In genomic region chr5:124187508-124188311, GRCm38 (mm10) we compare ENCODE assay signal across 8 mouse cellular contexts.
DNase-seq lines count a peak whose midpoint lies in the region; ATAC-seq and TF ChIP-seq lines count a peak whose summit lies in the region.

No protein-coding gene starts in this region.

- peak overlapping the region; percentile 80 for H3K4me3 ChIP-seq in layer of hippocampus, adult 2 months
- no peak overlapping the region for H3K4me3 ChIP-seq in embryonic facial prominence, embryonic 12.5 days
- no peak overlapping the region for H3K4me3 ChIP-seq in liver, embryonic 13.5 days (replicated peaks)
- no peak overlapping the region for H3K4me3 ChIP-seq in stomach, postnatal 0 days (ENCODE audit: low read depth, low read length)

- no peaks in the 10 kb centered on the region for H3K9me3 ChIP-seq in embryonic facial prominence, embryonic 12.5 days
- H3K9me3 ChIP-seq in liver, embryonic 13.5 days (replicated peaks): no peaks in the 10 kb centered on the region
- H3K9me3 ChIP-seq in stomach, postnatal 0 days (ENCODE audit: control insufficient read depth, low read length): no peaks in the 10 kb centered on the region

- no peak for TF ChIP-seq EP300 in stomach, postnatal 0 days (optimal IDR thresholded peaks at IDR 0.05)

- H3K4me1 ChIP-seq in embryonic facial prominence, embryonic 12.5 days: peaks cover 37% of the 10 kb centered on the region
- peaks cover 64% of the 10 kb centered on the region for H3K4me1 ChIP-seq in liver, embryonic 13.5 days (replicated peaks)
- H3K4me1 ChIP-seq in stomach, postnatal 0 days (replicated peaks; ENCODE audit: control insufficient read depth, insufficient read depth): peaks cover 3% of the 10 kb centered on the region

- DNase-seq in layer of hippocampus, adult 2 months (ENCODE audit: low spot score in 2 of 2): peak; percentile 45 to 59
- DNase-seq in layer of hippocampus, postnatal 25 days (ENCODE audit: extremely low spot score in 1 of 2, low spot score in 1 of 2): no peak
- DNase-seq in induced T-regulatory cell, adult 2 months (ENCODE audit: low read depth): peak; percentile 77
- no peak for DNase-seq in liver, embryonic 13.5 days
- DNase-seq in stomach, postnatal 0 days (ENCODE audit: low spot score): no peak
- DNase-seq in gastrocnemius, postnatal 10 days: no peak
- DNase-seq in spleen, postnatal 4 days (ENCODE audit: low spot score in 2 of 2): no peak

- ATAC-seq in embryonic facial prominence, embryonic 12.5 days (ENCODE audit: insufficient number of reproducible peaks, insufficient read depth, low FRiP score, low TSS enrichment): no peak
- no peak for ATAC-seq in liver, embryonic 13.5 days (ENCODE audit: low read depth)
- ATAC-seq in stomach, postnatal 0 days (ENCODE audit: low FRiP score, low TSS enrichment): no peak

- no peak for TF ChIP-seq CTCF in layer of hippocampus, adult 2 months (conservative IDR thresholded peaks at IDR 0.05)
- TF ChIP-seq CTCF in stomach, postnatal 0 days (IDR thresholded peaks at IDR 0.05; ENCODE audit: low read depth): no peak

- no peaks in the 10 kb centered on the region for H3K36me3 ChIP-seq in embryonic facial prominence, embryonic 12.5 days
- H3K36me3 ChIP-seq in liver, embryonic 13.5 days: no peaks in the 10 kb centered on the region
- H3K36me3 ChIP-seq in stomach, postnatal 0 days (ENCODE audit: control insufficient read depth, insufficient read depth, low read length): no peaks in the 10 kb centered on the region

- H3K4me2 ChIP-seq in embryonic facial prominence, embryonic 12.5 days (replicated peaks): peak overlapping the region; percentile 45
- peak overlapping the region; percentile 38 for H3K4me2 ChIP-seq in liver, embryonic 13.5 days
- H3K4me2 ChIP-seq in stomach, postnatal 0 days (replicated peaks; ENCODE audit: low read depth): peak overlapping the region; percentile 25; the same call in 1 of the 2 replicates

- H3K27ac ChIP-seq in layer of hippocampus, adult 2 months: peak overlapping the region; percentile 97
- H3K27ac ChIP-seq in embryonic facial prominence, embryonic 12.5 days: no peak overlapping the region
- H3K27ac ChIP-seq in liver, embryonic 13.5 days: no peak overlapping the region
- 0 out of 2 replicates have a peak overlapping the region, but pooled peaks have one; percentile 24 for H3K27ac ChIP-seq in stomach, postnatal 0 days (replicated peaks)

- 0 out of 2 replicates have a peak, but pooled peaks cover 4% of the 10 kb centered on the region for H3K27me3 ChIP-seq in embryonic facial prominence, embryonic 12.5 days
- H3K27me3 ChIP-seq in liver, embryonic 13.5 days: no peaks in the 10 kb centered on the region
- H3K27me3 ChIP-seq in stomach, postnatal 0 days (ENCODE audit: control insufficient read depth, insufficient read depth, low read length): no peaks in the 10 kb centered on the region

- WGBS in embryonic facial prominence, embryonic 12.5 days: 61% methylated on average over 12 of the region's 12 CpGs
- WGBS in liver, embryonic 13.5 days (ENCODE audit: insufficient replicate concordance): 71% methylated on average over 12 of the region's 12 CpGs
- 62% methylated on average over 12 of the region's 12 CpGs for WGBS in stomach, postnatal 0 days

- peak overlapping the region; percentile 16; the same call in 1 of the 2 replicates for H3K9ac ChIP-seq in embryonic facial prominence, embryonic 12.5 days
- no peak overlapping the region for H3K9ac ChIP-seq in liver, embryonic 13.5 days
- H3K9ac ChIP-seq in stomach, postnatal 0 days (ENCODE audit: low read length): peak overlapping the region; percentile 35; the same call in 1 of the 2 replicates

Comparison
In these comparisons a context has a peak if more than half of its experiments do, and no peak if none do; other contexts are left out.
1. DNase-seq: peak in layer of hippocampus, adult 2 months (2 of 2) and induced T-regulatory cell, adult 2 months (single experiment); none in layer of hippocampus, postnatal 25 days (0 of 2), liver, embryonic 13.5 days (single experiment), stomach, postnatal 0 days (single experiment), gastrocnemius, postnatal 10 days (single experiment) and spleen, postnatal 4 days (0 of 2).
2. H3K27ac ChIP-seq: peak in layer of hippocampus, adult 2 months (single experiment) and stomach, postnatal 0 days (single experiment); none in embryonic facial prominence, embryonic 12.5 days (single experiment) and liver, embryonic 13.5 days (single experiment).
3. Peak in every context shown above with its lines, with median percentiles within 50 percentile points of each other: H3K4me2 ChIP-seq.